Mouse (Mus musculus): ENCODE measurements at regions not wholly inside any gene's neighbourhood (a gene's known extent, or its start where the extent isn't known, plus 50 kb on each side); places are given as distances from the start of the nearest gene placed in this dataset.

DNA sequence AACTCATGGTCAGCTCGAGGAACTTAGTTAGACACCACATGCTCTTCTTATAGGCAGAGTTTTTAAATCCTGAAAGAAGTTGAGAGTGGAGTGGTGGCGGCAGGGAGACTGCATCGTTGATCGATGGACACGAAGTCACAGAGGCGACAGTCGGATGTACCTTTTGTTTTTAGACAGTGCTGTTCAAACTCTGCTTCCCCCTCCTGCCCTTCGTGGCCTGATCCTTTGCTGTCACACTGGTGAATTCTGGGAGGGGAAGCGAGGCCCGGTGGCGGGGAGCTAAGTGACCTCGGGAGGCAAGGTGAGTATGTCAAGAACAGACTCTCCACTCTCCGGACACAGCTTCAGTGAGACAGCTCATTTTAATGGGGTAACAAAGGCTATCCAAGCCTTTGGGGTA is 155.5 kb downstream of the Cog6 start:
- no peak for DNase-seq (ENCODE audit: low spot score in 2 of 2)

GRCm38 (mm10) chr3:52859848-52860247 is 157.2 kb downstream of the Cog6 start:
- no peak for DNase-seq (ENCODE audit: low spot score in 2 of 2)

DNA sequence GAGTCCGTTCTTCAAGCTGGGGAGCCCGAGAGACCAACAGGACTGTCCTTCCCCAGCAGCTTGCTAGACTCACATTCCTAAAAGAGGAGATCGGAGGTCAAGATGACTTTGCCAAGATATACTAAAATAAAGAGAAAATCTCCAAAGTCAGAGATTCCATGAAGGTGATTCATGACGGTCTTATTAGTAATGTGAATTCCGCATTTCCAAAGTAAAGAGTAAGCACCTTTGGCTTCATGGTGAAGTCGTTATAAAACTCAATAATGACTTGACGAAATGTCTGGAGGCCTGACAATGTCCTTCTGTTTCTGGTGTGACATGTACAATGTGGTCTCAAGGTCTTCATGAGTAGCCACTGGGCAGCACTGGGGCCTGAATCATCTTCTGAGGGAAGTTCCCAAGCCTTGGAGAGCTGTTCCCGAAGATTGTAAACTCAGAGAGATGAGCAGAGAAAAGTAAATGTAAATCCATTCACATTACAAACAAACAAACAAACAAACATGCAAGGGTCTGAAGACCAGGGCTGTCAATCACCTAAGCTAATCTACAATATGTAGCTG is 157.7 kb downstream of the Cog6 start:
- no peak for DNase-seq (ENCODE audit: low spot score in 2 of 2)

GRCm38 (mm10) chr3:52858259-52858658 is 158.8 kb downstream of the Cog6 start:
- no peak for DNase-seq (ENCODE audit: low spot score in 2 of 2)

GRCm38 (mm10) chr3:52857076-52857475 is 160.0 kb downstream of the Cog6 start:
- DNase-seq (ENCODE audit: low spot score in 2 of 2): no peak

DNA sequence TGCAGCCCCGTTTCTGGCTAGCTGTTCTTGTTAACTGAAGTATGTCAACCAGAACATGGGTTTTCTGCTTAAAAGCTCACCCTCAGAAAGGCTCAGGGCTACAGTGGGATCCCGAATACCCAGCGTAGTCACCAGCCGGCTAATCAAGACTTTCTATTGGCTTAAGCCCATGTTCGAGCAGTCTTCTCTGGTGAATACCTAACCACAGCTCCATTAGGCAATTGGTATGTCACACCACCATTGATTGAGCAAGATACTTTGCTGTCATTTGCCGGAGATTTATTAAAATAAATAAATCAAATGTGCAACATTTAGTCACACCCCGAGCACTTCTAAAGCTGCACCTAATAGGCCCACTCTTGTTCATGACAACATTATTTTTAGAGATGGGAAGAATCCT is 162.5 kb downstream of the Cog6 start:
- DNase-seq (ENCODE audit: low spot score in 2 of 2): no peak

DNA sequence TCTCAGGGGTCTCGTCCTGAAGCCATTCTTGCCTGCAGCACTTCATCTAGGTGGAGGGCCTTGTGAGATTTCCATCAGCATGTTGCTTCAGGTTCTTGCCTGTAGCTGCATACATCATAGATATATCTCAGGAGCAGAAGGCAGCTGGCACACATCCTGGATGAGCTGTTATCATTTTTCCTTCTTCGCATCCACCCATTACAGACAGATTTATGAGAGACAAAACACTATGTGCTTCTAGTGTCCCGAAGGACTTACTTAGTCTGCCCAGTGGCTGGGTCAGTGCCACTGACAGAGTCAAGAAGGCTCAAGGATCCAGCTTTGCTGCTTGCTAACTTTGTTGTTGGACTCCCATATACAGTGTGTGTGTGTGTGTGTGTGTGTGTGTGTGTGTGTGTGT is 163.9 kb downstream of the Cog6 start:
- DNase-seq (ENCODE audit: low spot score in 2 of 2): no peak

GRCm38 (mm10) chr3:52845166-52845565 is 171.9 kb downstream of the Cog6 start:
- no peak for DNase-seq (ENCODE audit: low spot score in 2 of 2)

DNA sequence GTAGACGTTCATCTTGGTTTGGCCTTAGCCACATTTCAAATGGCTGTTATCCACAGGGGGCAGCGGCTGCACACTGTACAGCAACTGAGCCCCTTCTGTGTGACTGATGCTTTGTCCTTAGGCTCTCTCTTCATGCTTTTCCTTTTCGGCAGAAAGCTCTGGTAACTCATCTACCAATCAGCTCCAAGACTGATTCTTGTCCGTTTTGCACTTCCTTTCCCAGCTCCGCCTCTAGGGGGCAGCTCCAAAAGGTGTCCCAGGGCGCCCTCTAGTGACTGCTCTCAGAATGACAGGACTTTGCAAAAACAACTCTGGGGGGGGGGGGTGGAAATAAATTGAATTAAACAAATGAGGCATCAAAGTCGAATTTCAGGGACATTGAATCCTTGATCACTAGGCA is 173.0 kb downstream of the Cog6 start:
- DNase-seq (ENCODE audit: low spot score in 2 of 2): peak; percentile 71 to 85

DNA sequence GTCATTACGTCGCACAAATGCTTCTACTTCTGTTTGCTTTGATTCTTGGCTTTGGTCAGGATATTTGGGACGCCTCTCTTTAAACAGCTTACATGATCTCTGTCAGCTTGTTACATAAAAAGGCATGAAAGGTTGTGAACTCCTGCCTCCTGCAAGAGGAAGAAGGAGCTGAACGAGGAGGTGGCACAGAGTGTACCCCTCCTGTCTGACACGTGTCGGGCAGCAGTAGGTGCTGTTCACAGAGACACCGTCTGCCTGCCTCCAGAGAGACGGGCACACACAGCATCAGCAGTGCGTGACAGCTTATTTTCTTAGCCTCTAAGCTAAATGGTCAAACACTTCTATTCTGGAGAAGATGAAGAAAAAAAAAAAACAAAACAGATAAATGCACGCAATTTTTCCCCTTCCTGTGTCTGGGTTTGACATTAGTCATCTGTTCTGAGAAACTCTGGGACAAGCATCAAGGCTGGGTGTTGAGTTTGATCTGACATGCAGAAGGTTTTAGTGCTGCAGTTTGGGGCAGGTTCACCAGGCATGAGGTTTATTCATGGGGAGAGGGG is 174.1 kb downstream of the Cog6 start:
- no peak for DNase-seq (ENCODE audit: low spot score in 2 of 2)

- DNase-seq (ENCODE audit: low spot score in 2 of 2): no peak
These were observed 176.7 kb downstream of the Cog6 start for GRCm38 (mm10) chr3:52840160-52840953.

DNA sequence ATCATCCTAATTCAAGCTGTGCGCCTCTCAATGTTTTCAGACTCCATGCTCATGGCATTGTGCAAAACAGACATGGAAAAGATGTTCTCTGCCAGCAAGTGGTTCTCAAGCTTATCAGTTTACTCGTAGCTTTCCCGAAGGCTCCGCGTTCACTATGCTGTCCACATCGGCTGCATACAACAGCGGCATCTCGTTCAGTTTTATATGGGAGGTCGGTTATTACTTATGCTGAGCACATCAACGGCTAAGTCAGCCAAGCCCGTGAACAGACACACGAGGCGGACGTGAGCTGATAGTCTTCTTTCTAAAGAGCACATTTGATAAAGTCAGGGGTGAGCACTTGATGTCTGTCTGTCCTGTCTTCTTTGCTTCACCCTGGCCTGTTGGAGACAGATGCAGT is 179.0 kb downstream of the Cog6 start:
- DNase-seq (ENCODE audit: low spot score in 2 of 2): no peak

DNA sequence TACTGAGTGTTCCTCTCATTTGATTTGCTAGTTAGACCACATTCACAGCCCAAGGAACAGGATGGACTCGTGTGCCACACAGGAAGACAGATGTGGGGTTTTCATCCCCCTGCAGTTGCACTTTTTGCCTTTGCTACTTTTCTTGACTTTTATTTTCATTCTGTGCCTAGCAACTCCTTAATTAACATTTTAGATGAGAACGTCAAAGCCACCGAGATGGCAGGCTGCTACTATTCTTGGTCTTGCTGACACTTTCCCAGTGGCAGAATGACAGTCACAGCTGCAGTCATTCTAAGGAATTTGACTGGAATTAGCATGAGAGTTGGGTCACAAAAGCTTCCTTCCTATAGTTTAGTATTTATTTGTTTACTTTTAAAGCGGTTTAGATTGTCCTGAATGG is 179.5 kb downstream of the Cog6 start:
- DNase-seq (ENCODE audit: low spot score in 2 of 2): no peak

GRCm38 (mm10) chr3:52836780-52837179 is 180.3 kb downstream of the Cog6 start:
- no peak for DNase-seq (ENCODE audit: low spot score in 2 of 2)

GRCm38 (mm10) chr3:52832421-52832820 is 184.6 kb downstream of the Cog6 start:
- DNase-seq (ENCODE audit: low spot score in 2 of 2): no peak

GRCm38 (mm10) chr3:52831986-52832385 is 185.1 kb downstream of the Cog6 start:
- no peak for DNase-seq (ENCODE audit: low spot score in 2 of 2)

DNA sequence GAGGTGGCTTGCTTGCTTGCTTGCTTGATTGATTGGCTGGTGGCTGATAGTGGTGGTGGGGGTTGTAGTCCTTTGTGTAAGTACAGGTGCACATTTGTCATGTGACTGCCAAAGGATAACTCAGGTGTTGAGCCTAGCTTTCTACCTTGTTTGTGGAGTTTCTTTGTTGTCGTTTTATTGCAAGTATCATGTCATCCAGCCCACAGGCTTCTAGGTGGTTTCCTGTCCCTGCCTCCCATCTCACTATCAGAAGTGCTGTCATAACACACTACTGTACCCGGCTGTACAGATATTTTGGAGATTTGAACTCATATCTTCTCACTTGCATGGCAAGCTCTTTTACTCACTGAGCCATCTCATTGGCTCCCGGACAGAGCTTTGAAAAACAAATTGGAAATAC is 186.9 kb downstream of the Cog6 start:
- DNase-seq (ENCODE audit: low spot score in 2 of 2): no peak

- DNase-seq (ENCODE audit: low spot score in 2 of 2): no peak
These were observed 188.0 kb downstream of the Cog6 start for GRCm38 (mm10) chr3:52829069-52829468.

DNA sequence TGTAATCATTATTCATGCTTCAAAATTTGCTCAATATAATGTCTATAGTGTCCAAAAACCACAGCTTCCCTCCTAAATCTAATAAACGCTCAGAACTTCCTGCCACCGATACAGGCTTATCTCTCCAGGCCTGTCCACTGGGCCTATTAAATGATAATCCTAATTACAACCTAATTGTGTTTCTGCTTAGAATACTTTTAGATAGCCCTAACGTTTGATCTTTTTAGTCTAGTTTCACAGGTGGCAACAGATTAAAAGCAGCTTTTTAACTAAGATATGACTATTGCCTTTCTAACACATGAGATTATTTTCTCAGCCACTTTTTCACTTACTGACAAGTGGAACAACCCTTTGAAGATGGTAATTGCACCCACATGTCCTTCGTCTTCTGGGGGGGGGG is 188.6 kb downstream of the Cog6 start:
- no peak for DNase-seq (ENCODE audit: low spot score in 2 of 2)

DNA sequence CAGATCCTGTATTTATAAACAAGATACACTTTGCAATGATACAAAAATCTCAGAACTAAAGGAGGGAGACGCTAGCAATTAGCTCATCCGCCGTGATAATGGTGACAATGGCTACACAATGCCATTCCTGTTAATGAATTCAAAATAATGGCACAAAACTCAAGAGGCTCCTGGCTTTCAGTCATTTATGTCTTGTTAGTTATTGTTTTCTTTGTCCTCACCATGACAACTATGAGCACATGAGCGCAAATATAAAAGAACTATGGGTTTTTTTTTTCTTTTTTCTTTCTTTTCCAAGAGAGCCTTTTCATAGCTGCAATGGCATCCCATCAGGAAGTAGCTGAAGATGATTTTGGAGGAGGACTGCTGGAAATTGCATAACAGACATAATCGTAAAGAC is 194.2 kb downstream of the Cog6 start:
- DNase-seq (ENCODE audit: low spot score in 2 of 2): no peak

GRCm38 (mm10) chr3:52821450-52821849 is 195.6 kb downstream of the Cog6 start:
- DNase-seq (ENCODE audit: low spot score in 2 of 2): no peak

DNA sequence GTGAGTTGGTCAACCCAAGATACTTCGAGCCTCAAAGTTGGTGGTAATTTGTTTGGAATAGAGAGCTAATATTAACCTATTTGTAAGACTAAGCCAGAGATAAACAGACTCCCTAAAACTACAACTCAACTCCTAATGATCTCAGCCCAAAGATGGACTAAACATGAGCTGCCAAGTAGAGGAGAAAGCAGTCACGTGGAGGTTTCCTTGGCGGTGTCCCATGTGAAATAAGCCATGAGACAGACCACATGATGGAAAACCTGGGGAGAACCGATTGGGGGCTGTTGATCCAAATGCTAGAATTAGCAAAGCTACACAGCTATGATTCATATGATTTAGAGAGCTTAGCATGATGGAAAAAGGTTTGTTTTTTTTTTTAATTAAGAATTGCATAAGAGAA is 198.6 kb downstream of the Cog6 start:
- DNase-seq (ENCODE audit: low spot score in 2 of 2): no peak

DNA sequence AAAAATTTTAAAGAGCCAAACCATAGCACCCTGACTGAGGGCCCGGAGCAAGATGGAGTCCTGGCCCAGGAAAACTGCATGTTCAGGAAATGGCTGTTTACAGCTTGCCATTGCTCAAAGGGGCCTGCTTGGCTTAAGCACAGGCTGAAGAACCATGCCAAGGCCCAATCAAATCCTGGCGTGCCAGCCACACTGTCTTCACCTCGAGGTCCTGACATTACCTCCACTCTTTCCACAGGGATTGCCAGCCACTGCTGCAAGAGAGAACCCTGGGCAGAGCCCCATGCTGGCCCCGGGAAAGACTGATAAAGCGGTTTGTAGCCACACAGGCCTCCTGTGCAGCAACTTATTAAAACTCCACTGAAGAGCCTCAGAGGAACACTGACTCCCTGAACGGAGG is 199.6 kb downstream of the Cog6 start:
- no peak for DNase-seq (ENCODE audit: low spot score in 2 of 2)
